Mouse (Mus musculus) C2C12 (cell line): ENCODE data around the gene Mettl7a1. TPM values are rescaled to one million over a fixed set of nuclear protein-coding genes. Genes with fewer than 3 reads are reported as not detected.
"Not testable (repeated sequence)": the region's sequence is repeated elsewhere in the genome, so short reads cannot be mapped to it uniquely, and the experiment has no call there.

Source experiments
- H3K27me3 ChIP-seq: one replicate; pipeline ENCODE4 v1.6.1; 2011; ENCODE audit not compliant: control insufficient read depth, insufficient read depth, insufficient read length
- H3K36me3 ChIP-seq: one replicate; pipeline ENCODE4 v1.6.1; 2011; ENCODE audit not compliant: control insufficient read depth, insufficient read depth
- H3K4me3 ChIP-seq: one replicate; pipeline ENCODE4 v1.5.1; 2011; ENCODE audit warnings: mild to moderate bottlenecking, control low read depth; ENCODE audit not compliant: poor library complexity, insufficient read depth, severe bottlenecking
- H3K79me2 ChIP-seq: one replicate; pipeline ENCODE4 v1.6.1; 2011; ENCODE audit not compliant: control insufficient read depth, insufficient read depth
- H3K79me3 ChIP-seq: one replicate; pipeline ENCODE4 v1.6.1; 2011; ENCODE audit warnings: low read depth, control low read depth
- H3ac ChIP-seq: one replicate; pipeline ENCODE3; 2011; ENCODE audit warnings: low read depth; ENCODE audit not compliant: control insufficient read depth, insufficient read length
- CTCF ChIP-seq: IDR thresholded peaks from one replicate; pipeline ENCODE4 v1.5.1; 2011; ENCODE audit not compliant: control insufficient read depth, insufficient read depth, insufficient read length
- FOSL1 ChIP-seq: IDR thresholded peaks from one replicate; pipeline ENCODE4 v1.8.0; 2011; ENCODE audit warnings: mild to moderate bottlenecking, low read length; ENCODE audit not compliant: poor library complexity, insufficient read depth, severe bottlenecking
- MAX ChIP-seq: IDR thresholded peaks from one replicate; pipeline ENCODE4 v1.6.1; 2011; ENCODE audit warnings: mild to moderate bottlenecking, control low read depth
- polyA plus RNA-seq: library from polyadenylated mRNA; unstranded; fragments of >200 nt; fragmentation: generic; extraction: Trizol; gene quantifications from one replicate; pipeline ENCODE4 v1.2.1, GENCODE M21; 2012; ENCODE audit warnings: missing spikeins

The Mettl7a1 gene
- polyA plus RNA-seq, 1 experiment: 4.5 TPM

- Histone ChIP-seq H3K36me3 (no peaks in the 10 kb centered on the region), H3ac (no peak overlapping the region), H3K79me3 (no peaks in the 10 kb centered on the region), H3K4me3 (no peak overlapping the region), H3K79me2 (no peaks in the 10 kb centered on the region), H3K27me3 (peaks cover 4% of the 10 kb centered on the region)
- TF ChIP-seq CTCF (peak; percentile 36), MAX (no peak), FOSL1 (no peak)
Observed at GRCm38 (mm10) chr15:100375066-100375465, 71.1 kb downstream of the Mettl7a1 start.

- H3ac ChIP-seq, H3K79me3 ChIP-seq, H3K4me3 ChIP-seq, H3K36me3 ChIP-seq, H3K79me2 ChIP-seq, H3K27me3 ChIP-seq: not testable (repeated sequence)
Observed at GRCm38 (mm10) chr15:100377847-100378505, 74.0 kb downstream of the Mettl7a1 start.

Other genes starting within 250 kb of the Mettl7a1 start
- 29.6 TPM for gene Atf1, start 76.3 kb upstream of the Mettl7a1 start, polyA plus RNA-seq
- not detected for gene Tmprss12, start 23.3 kb upstream of the Mettl7a1 start, polyA plus RNA-seq
- not detected for gene Mettl7a3, start 30.8 kb downstream of the Mettl7a1 start, polyA plus RNA-seq
- not detected for gene Methig1, start 49.0 kb downstream of the Mettl7a1 start, polyA plus RNA-seq
- gene Mettl7a2, start 49.1 kb downstream of the Mettl7a1 start, polyA plus RNA-seq: not detected
- not detected for gene Higd1c, start 60.4 kb downstream of the Mettl7a1 start, polyA plus RNA-seq
- 0.02 TPM for gene Gm5475, start 118.0 kb downstream of the Mettl7a1 start, polyA plus RNA-seq
- 34.3 TPM for gene Slc11a2, start 120.9 kb downstream of the Mettl7a1 start, polyA plus RNA-seq
- gene Letmd1, start 164.9 kb downstream of the Mettl7a1 start, polyA plus RNA-seq: 34.0 TPM
- 11.6 TPM for gene Csrnp2, start 191.3 kb downstream of the Mettl7a1 start, polyA plus RNA-seq
- gene Tfcp2, start 247.9 kb downstream of the Mettl7a1 start, polyA plus RNA-seq: 10.3 TPM